Mouse (Mus musculus): ENCODE data around the gene Nckap1. TPM values are rescaled to one million over a fixed set of nuclear protein-coding genes. Genes with fewer than 3 reads are reported as not detected.

The Nckap1 gene
- polyA plus RNA-seq, 2 experiments: 9.9 to 11.4 TPM

DNA sequence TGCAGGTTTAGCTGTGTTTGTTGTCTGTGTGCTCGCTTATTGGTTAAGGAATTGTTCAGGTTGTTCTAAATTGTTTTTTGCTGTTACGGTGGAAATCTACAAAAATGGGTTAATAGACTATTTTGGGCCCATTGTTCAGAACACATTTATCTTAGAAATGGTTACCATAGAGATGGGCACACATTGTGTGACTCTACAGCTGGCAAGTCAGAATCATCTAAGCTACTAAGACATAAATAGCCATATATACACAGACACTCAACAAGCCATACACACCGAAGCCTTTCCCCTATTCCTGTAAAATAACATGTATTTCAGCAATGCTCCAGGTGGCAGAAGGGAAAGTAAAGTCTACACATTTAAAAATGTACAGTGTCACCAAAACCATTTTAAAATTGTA lies 18.7 kb upstream of the Nckap1 start:
- Histone ChIP-seq H3K4me2 (ENCODE audit: low read depth) (no peak overlapping the region), H3K36me3 (replicated peaks; ENCODE audit: control insufficient read depth, insufficient read depth, low read depth) (no peaks in the 10 kb centered on the region), H3K9me3 (ENCODE audit: control insufficient read depth, low read length) (no peaks in the 10 kb centered on the region), H3K4me1 (replicated peaks; ENCODE audit: control insufficient read depth in 2 of 2, insufficient read depth in 2 of 2, low read length in 1 of 2) (no peaks in the 10 kb centered on the region), H3K4me3 (ENCODE audit: insufficient read depth in 1 of 2, low read depth in 2 of 2, low read length in 2 of 2) (no peak overlapping the region), H3K27ac (no peak overlapping the region), H3K27me3 (ENCODE audit: control insufficient read depth, insufficient read depth, low read length) (no peaks in the 10 kb centered on the region), H3K9ac (replicated peaks) (no peak overlapping the region)
- ATAC-seq (ENCODE audit: insufficient read depth): no peak
- 65% methylated on average over 3 of the region's 3 CpGs for WGBS (ENCODE audit: insufficient replicate concordance)
- TF ChIP-seq CTCF (IDR thresholded peaks at IDR 0.05; ENCODE audit: low read depth): no peak
- DNase-seq (ENCODE audit: low read depth in 3 of 3, low spot score in 3 of 3): no peak

- Histone ChIP-seq H3K27me3 (ENCODE audit: control insufficient read depth, insufficient read depth, low read length) (no peaks in the 10 kb centered on the region; the same call in 1 of the 2 replicates), H3K9ac (replicated peaks) (no peak overlapping the region), H3K27ac (no peak overlapping the region), H3K4me3 (ENCODE audit: insufficient read depth in 1 of 2, low read depth in 2 of 2, low read length in 2 of 2) (no peak overlapping the region), H3K9me3 (ENCODE audit: control insufficient read depth, low read length) (no peaks in the 10 kb centered on the region), H3K4me1 (replicated peaks; ENCODE audit: control insufficient read depth in 2 of 2, insufficient read depth in 2 of 2, low read length in 1 of 2) (no peaks in the 10 kb centered on the region), H3K36me3 (replicated peaks; ENCODE audit: control insufficient read depth, insufficient read depth, low read depth) (no peaks in the 10 kb centered on the region), H3K4me2 (ENCODE audit: low read depth) (no peak overlapping the region)
- TF ChIP-seq CTCF (IDR thresholded peaks at IDR 0.05; ENCODE audit: low read depth) (no peak), EP300 (IDR thresholded peaks at IDR 0.05; ENCODE audit: low read depth) (no peak; the same call in 1 of the 2 replicates)
- DNase-seq (ENCODE audit: low read depth in 3 of 3, low spot score in 3 of 3) (no peak), ATAC-seq (ENCODE audit: insufficient read depth) (no peak)
- WGBS (ENCODE audit: insufficient replicate concordance): 54% methylated on average over 5 of the region's 5 CpGs
These were observed 15.8 kb upstream of the Nckap1 start for GRCm38 (mm10) chr2:80596960-80597359.

DNA sequence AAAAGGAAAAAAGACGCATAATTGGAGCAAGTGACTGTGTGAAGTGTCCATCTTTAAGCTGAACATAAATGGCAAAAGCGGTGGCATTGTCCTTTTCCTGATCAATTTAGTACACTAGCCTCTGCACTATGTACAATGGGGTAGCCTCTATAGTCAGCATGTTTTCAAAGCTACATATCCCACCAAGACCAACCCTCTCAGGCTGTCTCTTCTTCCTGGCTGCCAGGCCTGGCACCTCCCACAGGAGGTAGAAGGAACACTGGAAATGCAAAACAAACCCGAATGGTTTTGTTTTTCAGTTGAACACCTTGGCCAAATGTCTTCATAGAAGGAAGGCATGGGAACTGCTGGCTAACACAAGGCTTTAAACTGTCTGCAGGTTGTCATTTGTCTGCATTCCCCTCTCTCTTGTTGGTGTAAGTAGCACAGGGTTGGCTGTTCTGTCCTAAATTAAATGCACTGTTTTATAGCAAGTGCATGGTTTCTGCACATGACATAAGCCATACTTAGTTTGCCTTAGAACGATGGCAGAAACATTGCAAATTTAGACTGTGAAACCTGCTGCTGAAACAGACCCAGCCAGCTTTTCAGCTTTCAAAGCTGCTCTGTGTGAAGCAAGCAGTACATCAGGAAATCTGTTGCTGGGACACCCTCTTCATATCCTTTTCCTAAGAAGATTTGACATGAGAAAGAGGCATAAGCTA lies 13.2 kb upstream of the Nckap1 start:
- 47% methylated on average over 4 of the region's 4 CpGs for WGBS (ENCODE audit: insufficient replicate concordance)

GRCm38 (mm10) chr2:80582356-80582755 lies 1.2 kb upstream of the Nckap1 start:
- Histone ChIP-seq H3K4me1 (replicated peaks; ENCODE audit: control insufficient read depth in 2 of 2, insufficient read depth in 2 of 2, low read length in 1 of 2) (peaks cover 6 to 10% of the 10 kb centered on the region in 2 experiments; a peak in 3 of 4 replicates), H3K4me3 (ENCODE audit: insufficient read depth in 1 of 2, low read depth in 2 of 2, low read length in 2 of 2) (no peak overlapping the region), H3K9ac (replicated peaks) (no peak overlapping the region), H3K27ac (no peak overlapping the region), H3K27me3 (ENCODE audit: control insufficient read depth, insufficient read depth, low read length) (peaks cover 2% of the 10 kb centered on the region), H3K36me3 (replicated peaks; ENCODE audit: control insufficient read depth, insufficient read depth, low read depth) (no peaks in the 10 kb centered on the region), H3K9me3 (ENCODE audit: control insufficient read depth, low read length) (no peaks in the 10 kb centered on the region), H3K4me2 (ENCODE audit: low read depth) (no peak overlapping the region)
- no peak for TF ChIP-seq CTCF (IDR thresholded peaks at IDR 0.05; ENCODE audit: low read depth)
- TF ChIP-seq EP300 (IDR thresholded peaks at IDR 0.05; ENCODE audit: low read depth): no peak
- ATAC-seq (ENCODE audit: insufficient read depth) (no peak), DNase-seq (ENCODE audit: low read depth in 3 of 3, low spot score in 3 of 3) (no peak)
- WGBS (ENCODE audit: insufficient replicate concordance): 71% methylated on average over 3 of the region's 3 CpGs

More for the DNA sequence above, 13.2 kb upstream of the Nckap1 start:
- no peak for ATAC-seq (ENCODE audit: insufficient read depth)
- Histone ChIP-seq H3K36me3 (replicated peaks; ENCODE audit: control insufficient read depth, insufficient read depth, low read depth) (no peaks in the 10 kb centered on the region), H3K27me3 (ENCODE audit: control insufficient read depth, insufficient read depth, low read length) (no peaks in the 10 kb centered on the region; the same call in 1 of the 2 replicates), H3K4me2 (ENCODE audit: low read depth) (no peak overlapping the region), H3K9ac (replicated peaks) (no peak overlapping the region), H3K9me3 (ENCODE audit: control insufficient read depth, low read length) (no peaks in the 10 kb centered on the region), H3K27ac (no peak overlapping the region), H3K4me1 (replicated peaks; ENCODE audit: control insufficient read depth in 2 of 2, insufficient read depth in 2 of 2, low read length in 1 of 2) (no peaks in the 10 kb centered on the region), H3K4me3 (ENCODE audit: insufficient read depth in 1 of 2, low read depth in 2 of 2, low read length in 2 of 2) (no peak overlapping the region)
- no peak for DNase-seq (ENCODE audit: low read depth in 3 of 3, low spot score in 3 of 3)
- TF ChIP-seq CTCF (IDR thresholded peaks at IDR 0.05; ENCODE audit: low read depth) (no peak), EP300 (IDR thresholded peaks at IDR 0.05; ENCODE audit: low read depth) (no peak)

- ATAC-seq (ENCODE audit: insufficient read depth) (peak; percentile 77), DNase-seq (ENCODE audit: low read depth in 3 of 3, low spot score in 3 of 3) (peak in 2 of 3 experiments; percentile 34 to 54)
- peaks cover 2% of the 10 kb centered on the region for H3K27me3 ChIP-seq (ENCODE audit: control insufficient read depth, insufficient read depth, low read length)
- no peaks in the 10 kb centered on the region for H3K36me3 ChIP-seq (replicated peaks; ENCODE audit: control insufficient read depth, insufficient read depth, low read depth)
- TF ChIP-seq CTCF (IDR thresholded peaks at IDR 0.05; ENCODE audit: low read depth): no peak
- no peak for TF ChIP-seq EP300 (IDR thresholded peaks at IDR 0.05; ENCODE audit: low read depth)
- no peaks in the 10 kb centered on the region for H3K9me3 ChIP-seq (ENCODE audit: control insufficient read depth, low read length)
- H3K4me3 ChIP-seq (ENCODE audit: insufficient read depth in 1 of 2, low read depth in 2 of 2, low read length in 2 of 2): peak overlapping the region; percentile 85 to 94
- H3K4me2 ChIP-seq (ENCODE audit: low read depth): peak overlapping the region; percentile 78
- WGBS (ENCODE audit: insufficient replicate concordance): under 1% methylated on average over 63 of the region's 65 CpGs
- H3K9ac ChIP-seq (replicated peaks): peak overlapping the region; percentile 75
- H3K27ac ChIP-seq: peak overlapping the region; percentile 50
- peaks cover 6 to 10% of the 10 kb centered on the region in 2 experiments; a peak in 3 of 4 replicates for H3K4me1 ChIP-seq (replicated peaks; ENCODE audit: control insufficient read depth in 2 of 2, insufficient read depth in 2 of 2, low read length in 1 of 2)
These were observed 744 bp downstream of the Nckap1 start for GRCm38 (mm10) chr2:80580311-80580961.
